Mouse (Mus musculus) frontal cortex, adult (tissue): ENCODE measurements at regions not wholly inside any gene's neighbourhood (a gene's known extent, or its start where the extent isn't known, plus 50 kb on each side); places are given as distances from the start of the nearest gene placed in this dataset.

ENCODE experiments used
- ATAC-seq: cut with Nextera tagmentation; 2 replicates; pipeline ENCODE4 v1.9.2; 2017; ENCODE audit warnings: mild to moderate bottlenecking, moderate library complexity, mixed read lengths; ENCODE audit not compliant: low TSS enrichment

DNA sequence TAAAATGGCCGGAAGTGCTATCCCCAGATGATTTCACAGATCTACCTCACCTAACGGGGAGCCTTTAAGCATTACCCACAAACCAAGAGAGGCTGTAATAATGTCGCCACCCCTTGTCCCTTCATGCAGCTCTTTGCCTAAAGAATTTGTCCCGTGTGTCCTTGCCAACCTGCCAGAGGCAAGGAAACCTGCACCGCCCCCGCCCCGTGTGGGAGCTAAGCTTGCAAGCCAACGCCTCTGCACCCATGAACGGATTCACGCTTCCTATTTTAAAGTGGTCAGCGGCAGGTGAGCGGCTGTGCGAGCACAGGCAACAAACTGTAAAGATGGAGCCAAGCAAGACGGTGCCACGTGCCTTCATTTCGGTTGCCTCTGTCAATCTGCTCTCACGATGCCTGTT is 63.1 kb downstream of the Gm11011 start:
- ATAC-seq = no peak

DNA sequence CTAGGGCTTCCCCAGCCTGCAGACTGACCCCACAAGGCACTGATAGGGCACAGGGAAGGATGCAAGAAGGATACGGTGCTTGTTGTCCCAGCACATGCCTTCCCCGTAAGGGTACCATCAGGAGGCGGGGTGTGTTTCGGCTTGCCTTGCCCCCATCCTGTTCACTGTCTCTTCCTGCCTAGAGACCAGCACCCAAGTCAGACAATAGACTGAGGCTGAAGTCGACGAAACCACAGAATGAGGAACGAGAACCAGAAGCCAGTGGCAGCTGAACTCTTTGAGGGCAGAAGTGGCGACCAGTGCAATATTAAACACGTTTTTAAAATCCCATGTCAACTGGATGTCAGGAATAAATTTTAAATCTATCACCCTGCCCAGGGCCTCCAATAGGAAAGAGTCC is 67.6 kb downstream of the Gm11011 start:
- ATAC-seq = no peak

DNA sequence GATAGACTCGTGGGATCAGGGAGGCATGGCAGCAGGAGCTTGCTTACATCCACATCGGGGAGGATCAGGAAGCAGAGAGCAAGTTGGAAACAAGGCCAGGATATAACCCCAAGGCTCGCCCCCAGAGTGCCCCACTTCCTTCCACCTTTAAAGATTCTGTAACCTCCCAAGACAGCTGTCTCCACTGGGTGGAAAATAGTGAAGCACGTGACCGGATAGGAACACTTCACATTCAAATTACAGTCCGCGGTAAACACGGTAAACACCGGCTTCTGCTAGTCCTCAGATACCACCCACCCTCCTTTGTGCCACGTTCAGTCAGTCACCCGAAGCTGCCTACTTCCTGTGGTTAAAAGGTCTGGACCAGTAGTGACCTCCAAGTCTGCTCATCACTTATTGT is 72.2 kb downstream of the Gm11011 start:
- no peak for ATAC-seq

DNA sequence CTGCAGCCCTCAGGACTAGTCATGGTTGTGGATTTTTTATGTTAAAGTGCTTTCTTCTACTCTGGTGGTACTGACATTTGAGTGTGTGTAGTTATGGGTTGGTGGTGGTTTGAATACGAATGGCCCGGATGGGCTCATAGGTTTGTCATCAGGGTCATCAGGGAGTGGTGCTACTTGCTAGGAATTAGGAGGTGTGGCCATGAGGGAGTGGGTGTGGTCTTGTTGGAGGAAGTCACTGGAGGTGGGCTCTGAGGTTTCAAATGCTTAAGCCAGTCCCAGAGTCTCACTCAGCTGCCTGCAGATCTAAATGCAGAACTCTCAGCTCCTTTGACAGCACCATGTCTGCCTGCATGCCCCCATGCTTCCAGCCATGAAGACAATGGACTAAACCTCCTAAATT is 76.8 kb downstream of the Gm11011 start:
- no peak for ATAC-seq

DNA sequence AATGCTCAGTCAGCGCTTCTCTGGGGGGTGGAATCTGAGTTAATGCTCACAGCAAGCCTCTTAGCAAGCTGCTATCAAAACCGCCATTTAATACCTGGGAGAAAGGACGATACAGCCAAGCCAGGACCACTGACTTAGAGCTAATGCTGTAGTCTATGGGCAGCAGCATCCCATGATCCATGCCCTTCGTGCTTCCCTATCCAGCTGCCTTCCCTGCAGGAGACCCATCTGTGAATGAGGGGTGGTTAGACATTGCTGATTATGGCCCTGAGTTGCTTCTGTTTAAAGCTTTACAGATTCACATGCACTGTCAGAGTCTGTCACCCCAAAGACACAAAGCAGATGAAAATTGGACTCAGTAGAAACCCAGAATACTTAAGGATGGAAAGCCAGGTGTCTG is 78.1 kb downstream of the Gm11011 start:
- ATAC-seq = no peak

DNA sequence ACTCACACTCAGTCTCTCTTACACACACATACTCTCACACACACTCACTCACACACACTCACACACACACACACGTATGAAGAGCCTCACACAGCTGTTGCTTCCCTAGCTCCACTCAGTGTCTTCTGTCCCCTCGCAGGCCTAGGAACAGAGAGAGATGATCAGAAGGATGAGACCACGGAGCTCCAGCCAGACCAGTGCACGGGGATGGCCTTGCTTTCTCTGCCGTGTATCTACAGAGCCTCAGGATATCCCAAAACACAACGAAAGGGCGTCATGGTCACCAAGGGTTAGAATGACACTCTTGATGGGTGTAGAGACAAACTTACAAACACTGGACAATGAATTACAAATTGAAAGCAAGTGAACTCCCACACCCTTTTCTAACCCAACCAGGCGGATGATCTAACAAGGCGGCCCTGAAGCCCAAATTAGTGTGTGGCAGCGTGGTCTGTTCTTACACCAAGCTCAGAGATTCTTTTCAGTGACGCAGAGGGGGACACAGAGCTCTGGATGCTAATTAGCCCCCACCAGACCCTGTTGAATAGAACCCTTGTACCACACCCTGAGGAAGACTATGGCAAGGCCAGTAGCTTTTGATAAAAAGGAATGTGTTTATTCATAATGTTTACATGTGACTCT is 83.0 kb downstream of the Gm11011 start:
- no peak for ATAC-seq

DNA sequence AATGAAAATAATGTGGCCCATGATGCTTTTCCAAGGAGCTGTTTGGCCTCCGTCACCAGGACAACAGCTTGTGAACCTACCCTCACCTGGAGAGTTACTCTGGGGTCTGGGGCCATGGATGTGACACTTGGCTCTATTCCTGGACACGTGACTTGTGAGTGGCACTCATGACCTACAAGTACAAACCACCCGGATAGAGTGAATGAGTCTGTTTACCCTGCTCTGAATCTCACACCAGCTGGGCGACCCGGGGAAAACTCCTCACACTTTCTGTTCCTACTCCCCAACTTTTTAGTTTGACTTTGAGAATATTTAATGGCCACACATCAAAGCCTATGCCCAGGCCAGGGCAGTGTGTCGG is 84.0 kb downstream of the Gm11011 start:
- ATAC-seq = no peak

DNA sequence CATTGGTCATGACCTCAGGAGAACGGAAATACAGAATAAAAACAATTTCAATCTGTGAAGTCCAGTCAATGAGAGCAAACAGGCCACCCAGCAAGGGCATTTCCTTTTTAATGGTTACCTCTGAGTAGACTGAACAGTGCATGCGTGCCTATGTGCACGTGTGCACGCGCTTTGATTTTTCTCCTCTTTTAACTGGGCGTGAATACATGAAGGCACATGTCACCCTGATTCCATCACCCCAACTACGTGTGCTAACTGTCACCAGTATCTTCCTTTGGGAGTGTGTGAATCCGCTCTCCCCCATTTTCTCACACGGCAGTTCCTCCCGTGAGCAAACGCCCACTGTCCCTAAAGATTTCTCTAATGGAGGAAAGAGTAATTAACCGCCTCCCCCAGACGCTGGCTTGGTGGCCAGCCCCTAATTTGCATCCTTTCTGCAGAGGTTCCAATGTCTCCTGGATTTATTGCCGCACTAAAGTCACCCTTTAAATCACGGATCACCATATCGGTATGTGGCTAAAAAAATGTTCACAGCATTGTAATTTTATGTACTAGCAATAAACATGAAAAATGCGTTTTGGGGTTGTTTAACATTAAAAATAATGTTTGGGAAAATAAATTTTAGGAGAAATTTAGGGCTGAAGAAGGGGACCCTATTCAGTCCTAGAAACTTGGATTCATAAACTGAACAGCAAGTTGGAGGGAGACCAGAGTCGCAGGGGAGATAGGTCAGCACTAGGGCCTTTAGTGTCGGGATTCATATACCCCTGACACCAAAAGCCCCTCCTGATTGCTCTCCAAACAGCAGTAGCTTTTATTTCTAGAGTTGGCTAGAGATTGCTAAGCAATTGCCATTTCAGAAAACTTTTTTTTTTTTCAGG is 84.6 kb downstream of the Gm11011 start:
- ATAC-seq = no peak

DNA sequence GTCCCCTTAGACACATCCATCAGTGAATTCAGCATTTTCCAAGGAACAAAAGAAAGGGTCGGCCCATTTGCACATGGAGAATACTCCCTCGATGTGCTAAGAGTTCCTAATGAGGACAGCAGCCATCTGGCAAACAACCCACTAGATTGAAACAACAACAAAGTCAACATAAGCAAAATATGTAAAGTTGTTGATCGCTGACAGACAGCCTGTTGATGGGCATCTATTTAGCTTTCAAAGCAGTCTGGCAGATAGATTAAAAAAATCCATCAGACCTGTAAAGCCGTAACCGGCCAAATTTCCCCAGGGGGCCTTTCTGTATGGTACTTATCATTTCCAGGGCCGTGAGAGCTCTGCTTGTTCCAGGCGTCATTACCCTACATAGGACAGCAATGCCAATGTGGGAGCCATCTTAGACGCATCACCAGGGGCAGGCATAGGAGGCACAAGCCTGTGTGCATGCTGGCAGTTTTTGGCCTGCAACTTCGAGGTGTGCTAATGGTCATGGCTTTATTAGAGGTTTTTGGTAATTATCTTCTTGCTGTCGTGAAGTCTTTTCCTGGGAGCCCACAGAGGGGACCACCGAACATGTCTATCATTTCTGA is 85.7 kb downstream of the Gm11011 start:
- ATAC-seq = no peak

DNA sequence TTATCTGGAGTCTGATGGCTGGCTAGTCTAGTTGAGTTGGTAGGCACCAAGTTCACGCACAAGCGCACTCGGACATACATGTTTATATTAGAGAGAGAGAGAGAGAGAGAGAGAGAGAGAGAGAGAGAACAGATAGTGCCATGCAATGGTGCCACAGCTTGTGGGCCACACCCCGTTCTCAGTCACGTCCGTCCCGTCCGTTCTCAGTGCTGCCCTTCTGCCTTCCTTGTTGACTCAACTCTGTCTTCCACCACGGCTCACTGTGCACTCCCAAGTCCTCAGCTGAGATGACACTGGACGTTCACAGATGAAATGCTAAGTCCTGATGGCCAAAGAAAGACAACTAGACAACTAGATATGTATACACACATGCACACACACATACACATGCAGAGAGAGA is 92.2 kb downstream of the Gm11011 start:
- no peak for ATAC-seq

DNA sequence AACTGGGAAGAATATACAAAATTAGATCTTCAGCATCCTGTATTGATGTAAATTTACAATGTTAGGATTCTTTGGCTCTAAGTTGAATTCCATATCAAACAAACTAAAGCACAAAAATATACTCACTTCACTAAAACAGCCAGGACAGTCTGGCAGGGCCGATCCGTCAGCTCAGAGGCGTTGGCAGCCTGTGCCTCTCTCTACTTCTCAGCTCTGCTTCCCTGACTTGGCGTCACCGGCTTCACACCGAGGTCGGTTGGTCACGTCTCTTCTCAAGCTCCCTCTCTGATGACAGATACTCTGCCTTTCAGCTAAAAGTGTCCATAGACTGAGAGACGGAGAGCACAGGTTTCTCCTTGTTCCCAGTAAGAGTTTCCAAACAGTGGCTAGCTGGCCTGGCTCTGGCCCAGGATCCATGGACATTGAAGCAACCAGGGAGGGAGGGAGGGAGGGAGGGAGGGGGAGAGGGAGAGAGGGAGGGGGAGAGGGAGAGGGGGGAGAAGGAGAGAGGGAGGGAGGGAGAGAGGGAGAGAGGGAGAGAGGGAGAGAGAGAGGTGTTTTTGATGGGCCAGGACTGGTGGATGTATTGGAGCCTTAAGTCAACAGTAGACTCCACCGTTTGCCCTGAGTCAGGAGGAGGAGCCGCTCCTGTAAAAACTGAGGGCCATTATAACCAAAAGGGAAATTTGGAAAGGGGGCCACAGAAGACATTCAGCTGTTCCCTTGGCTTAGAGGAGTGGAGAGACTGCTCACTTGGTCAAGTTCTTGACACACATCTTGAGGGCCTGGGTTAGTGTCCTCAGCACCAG is 92.8 kb downstream of the Gm11011 start:
- no peak for ATAC-seq

DNA sequence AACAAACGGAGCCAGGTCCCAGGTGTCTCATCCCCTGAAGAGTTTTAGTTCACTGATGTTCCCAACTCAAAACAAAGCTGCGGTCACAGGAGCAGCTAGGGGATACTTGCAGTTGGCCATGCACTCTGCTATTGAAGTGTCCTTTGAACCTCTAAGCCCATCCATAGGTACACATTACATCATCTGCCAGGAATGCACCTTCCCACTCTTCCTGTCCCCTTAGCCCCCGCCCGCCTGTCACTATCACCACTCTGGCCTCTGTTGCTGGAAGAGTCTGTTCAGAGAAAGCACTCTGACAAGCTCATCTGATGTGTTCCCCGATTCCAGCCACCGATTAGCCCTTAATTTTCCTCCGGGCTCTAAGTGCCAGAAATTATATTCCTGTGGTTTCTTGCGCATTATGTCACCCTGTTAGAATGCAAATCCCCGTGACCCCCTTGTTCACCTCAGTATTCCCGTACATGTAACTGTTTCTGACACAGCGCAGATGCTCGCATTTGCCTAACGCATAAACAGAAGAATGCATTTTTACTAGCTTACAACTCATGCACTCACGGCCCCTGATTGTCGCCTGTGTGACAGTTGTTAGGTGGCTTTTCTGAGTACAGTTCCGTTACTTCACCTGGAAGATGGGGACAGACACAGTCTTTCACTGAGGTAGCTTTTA is 93.8 kb downstream of the Gm11011 start:
- ATAC-seq = no peak

DNA sequence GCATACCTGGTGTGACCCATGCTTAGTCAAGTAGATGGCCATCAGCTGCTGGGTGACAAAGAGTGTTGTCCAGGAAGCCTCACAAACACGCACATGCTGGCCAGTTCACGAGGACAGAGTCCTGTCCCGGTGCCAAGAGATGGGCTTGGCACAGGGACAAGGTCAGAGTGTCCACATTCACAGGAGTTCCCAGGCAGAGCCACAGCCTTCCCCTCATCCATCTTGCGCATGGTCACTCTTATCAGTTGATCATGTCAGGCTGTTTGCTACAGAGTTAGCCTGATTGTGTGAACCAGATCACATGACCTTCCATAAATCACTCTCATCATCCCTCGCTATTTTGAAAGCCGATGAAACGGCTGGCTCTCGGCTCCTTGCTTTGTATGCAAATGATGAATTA is 103.6 kb downstream of the Gm11011 start:
- ATAC-seq = no peak

DNA sequence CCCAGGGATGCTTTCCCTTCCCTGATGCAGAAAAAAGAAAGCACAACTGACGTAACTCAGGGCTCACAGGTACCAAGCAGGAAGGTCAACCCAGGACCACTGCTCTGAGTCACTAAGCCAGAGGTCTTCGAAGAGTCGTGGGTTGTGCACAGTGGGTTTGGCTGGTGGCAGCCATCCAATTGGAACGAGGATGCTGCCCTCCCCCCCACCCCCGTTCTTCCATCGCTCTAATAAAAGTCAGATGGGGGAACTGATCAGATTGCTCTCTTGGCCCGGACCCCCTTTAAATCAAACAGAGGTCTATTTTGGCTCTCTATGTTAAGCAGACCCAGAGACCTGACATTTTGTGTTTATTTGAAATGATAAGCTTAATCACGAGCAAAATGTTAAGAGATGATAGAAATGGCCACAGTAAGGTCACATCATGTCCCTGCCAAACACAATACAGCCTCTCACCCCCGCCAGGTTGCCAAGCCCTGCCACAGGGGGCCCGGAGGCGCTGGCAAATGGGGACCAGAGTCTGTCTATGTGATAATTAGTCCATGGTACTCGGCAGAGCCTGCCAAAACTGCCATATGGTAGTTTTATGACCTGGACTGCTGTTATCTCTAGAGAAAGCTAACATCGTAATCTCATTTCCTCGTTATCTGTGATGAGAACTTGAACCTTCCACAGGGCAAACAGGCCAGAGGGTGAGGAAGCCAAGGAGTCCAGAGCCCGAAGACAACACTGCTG is 105.6 kb downstream of the Gm11011 start:
- ATAC-seq = no peak

DNA sequence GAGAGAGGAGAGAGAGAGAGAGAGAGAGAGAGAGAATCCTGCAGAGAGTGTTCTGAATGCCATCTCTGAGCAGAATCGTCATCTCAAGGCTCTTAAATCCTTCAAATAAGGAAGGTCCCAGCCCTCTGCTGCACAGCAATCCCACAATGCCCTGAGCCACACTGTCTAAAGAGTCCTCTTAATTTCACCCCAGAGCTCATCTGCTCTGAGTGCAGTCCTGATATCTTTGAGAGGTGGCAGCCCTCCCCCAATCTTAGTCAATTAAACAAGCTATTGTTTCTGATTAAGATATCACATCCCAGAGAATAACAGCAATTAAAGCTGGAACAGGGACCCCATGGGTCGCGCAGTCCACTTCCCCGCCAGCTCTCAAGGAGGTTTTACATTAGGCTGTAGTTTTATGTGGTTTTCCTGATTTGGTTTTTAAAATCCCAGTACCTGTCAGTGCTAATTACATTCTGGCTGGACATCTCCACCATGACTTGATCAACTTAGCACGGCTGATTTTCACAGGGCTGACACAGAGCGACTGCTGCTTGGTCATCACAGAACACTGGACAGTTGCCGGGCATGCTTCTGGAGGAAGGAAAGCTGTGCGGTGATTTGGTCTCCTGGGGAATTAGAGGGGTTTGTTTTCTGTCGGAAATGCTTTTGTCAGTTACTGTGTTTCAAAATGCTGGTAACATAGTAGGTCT is 113.0 kb downstream of the Gm11011 start:
- no peak for ATAC-seq

DNA sequence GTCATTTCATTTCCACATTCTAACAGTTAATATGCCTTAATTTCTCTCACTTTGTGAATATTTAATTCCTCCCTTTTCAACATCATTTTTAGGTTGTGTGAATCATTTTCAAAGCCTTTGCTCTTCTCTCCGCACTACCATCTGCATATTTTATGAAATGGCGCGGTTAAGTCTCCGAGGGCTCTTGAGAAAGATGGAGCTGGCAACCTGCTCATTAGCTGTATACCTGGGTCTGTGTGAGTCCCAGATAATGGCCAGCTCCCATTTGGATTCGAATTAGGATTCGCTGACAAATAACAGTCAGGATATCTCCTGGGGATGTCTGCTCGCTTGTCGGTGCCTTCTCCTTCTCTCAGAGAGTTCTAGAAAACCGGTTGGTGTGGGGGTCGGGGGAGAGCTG is 118.0 kb downstream of the Gm11011 start:
- ATAC-seq = no peak

DNA sequence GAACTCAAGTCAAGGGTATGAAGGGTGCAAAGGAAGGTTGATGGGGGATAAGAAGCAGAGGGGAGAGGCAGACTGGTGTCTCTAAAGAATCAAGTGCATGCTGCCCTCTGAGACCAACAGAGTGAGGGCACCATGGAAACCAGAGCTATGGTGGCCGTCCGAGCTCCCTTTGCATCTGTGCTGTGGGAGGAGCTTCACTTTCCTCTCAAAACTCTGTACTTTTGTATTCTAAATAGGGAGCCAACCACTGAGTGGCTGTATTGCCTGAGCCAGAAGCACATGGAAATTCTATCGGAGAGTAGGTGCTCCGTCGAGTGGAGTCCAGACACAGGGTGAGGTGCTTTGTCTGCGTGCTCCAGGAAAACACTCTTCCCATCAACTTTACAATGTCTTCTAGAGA is 119.9 kb downstream of the Gm11011 start:
- ATAC-seq = no peak

DNA sequence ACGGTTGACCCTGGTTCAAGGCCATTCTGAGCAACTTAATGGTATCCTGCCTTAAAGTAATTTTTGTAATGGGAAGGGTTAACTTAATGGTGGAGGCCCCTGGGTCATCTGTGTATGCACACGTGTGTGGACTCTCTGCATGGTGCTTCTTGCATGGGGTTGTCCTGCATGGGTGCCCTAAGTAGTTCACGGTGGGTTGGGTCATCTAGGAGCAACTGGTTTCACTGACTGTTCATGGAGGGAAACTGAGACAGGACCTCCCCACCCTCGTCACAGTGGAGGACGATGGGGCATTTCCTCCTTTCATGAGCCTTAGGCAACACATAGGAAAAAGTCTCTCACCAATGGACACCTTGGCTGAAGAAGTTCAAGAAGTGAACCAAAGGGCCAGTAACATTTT is 123.4 kb downstream of the Gm11011 start:
- no peak for ATAC-seq

DNA sequence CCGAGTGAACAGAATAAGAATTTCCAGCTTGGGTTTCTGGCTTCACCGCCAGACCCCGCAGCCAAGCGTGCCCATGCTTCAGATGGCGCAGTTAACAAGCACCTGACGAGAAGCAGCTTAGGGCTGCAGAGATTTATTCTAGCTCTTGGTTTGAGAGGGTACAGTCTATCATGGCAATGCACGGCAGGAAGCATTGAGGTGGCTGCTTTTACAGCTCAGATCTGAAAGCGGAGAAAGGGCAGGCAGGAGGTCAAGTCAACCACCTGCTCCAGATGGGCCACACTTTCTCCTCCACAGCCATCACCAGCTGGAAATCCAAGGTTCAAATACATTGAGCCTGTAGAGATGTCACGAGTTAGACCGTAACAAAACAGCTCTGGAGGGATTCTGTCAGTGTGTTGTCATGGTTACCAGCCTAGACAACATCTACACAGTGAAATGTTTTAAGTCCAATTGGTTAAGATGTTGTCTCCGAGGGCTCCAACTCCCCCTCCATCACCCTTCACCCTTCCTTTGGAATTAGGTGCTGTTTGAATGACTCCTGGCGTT is 126.0 kb downstream of the Gm11011 start:
- no peak for ATAC-seq

DNA sequence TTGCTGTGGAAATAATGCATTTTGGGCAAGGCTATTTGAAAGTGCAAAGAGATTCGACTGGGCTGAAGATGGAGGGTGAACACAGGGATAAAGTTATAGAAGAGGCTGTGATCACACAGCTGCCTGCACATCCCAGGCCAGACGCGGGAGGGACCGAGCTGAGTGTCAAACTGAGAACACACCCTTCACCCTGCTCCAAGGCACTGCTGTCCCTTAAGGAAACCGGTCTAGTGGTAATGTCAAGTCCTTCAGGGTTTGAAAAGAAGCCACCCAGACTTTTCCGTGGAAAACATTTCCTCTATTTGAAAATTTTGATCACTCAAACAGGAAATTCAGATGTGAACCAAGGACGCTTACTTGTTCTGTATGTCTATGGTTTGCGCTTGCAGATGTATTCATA is 134.6 kb downstream of the Gm11011 start:
- ATAC-seq = no peak
